15 mouse cellular contexts compared by ENCODE assay signal in the genomic region with DNA sequence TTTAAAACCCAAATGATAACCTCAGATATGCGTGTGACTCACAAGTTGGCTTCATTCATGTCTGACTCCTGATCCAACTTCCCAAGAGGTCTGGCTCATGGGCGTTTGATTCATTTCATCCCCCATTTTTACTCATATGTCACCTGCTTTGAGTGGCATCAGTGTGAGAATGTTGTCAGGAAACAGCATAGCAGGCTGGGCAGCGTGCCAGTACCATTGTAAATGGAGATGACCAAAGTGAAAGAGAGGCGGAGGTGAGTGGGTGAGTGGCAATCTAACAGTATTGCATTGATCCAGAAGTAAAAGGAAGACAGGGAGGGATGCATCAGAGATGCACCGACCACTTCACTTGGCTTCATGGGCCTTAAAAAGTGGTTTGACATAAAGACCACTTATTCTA.
DNase-seq lines count a peak whose midpoint lies in the region; ATAC-seq and TF ChIP-seq lines count a peak whose summit lies in the region.
"Had no signal": no experiment of that assay in that cellular context is flagged by ENCODE, and none has a peak within 500 bp of the region (broad histone marks: within the 10 kb centered on the region; RNA-seq: fewer than 3 reads in every experiment).

No protein-coding gene starts in this region.

- WGBS in cerebellum, adult 2 months, result 9% methylated on average over 5 of the region's 5 CpGs
- 50% methylated on average over 5 of the region's 5 CpGs for WGBS in midbrain, embryonic 16.5 days

- H3K9me3 ChIP-seq in midbrain, embryonic 16.5 days (replicated peaks; ENCODE audit: control insufficient read depth, low read length, poor library complexity, severe bottlenecking), result no peaks in the 10 kb centered on the region
- H3K9me3 ChIP-seq: limb, embryonic 10.5 days; liver, embryonic 12.5 days; stomach, embryonic 15.5 days had no signal

- DNase-seq in cerebellum, adult 2 months, result peak; percentile 17 to 53
- DNase-seq in heart, postnatal 4 days, result peak; percentile 26
- no peak for DNase-seq in heart, adult 8-10 months (ENCODE audit: low spot score)
- peak; percentile 13 for DNase-seq in right cerebral cortex, postnatal 14 days
- DNase-seq in right cerebral cortex, postnatal 10 days (ENCODE audit: low spot score in 2 of 2), result no peak
- DNase-seq in urinary bladder, postnatal 36 days (ENCODE audit: low spot score in 2 of 2), result no peak
- DNase-seq: kidney, adult 18-20 months; kidney, postnatal 14 days had no signal

- H3K27me3 ChIP-seq in cerebellum, adult 2 months (ENCODE audit: control insufficient read depth, insufficient read depth, low read length), result no peaks in the 10 kb centered on the region
- H3K27me3 ChIP-seq in midbrain, embryonic 16.5 days (ENCODE audit: control insufficient read depth, insufficient read depth, low read depth, low read length), result no peaks in the 10 kb centered on the region
- H3K27me3 ChIP-seq: liver, embryonic 12.5 days; megakaryocyte, embryonic 14.5 days; stomach, embryonic 15.5 days had no signal

- H3K4me2 ChIP-seq in midbrain, embryonic 16.5 days (ENCODE audit: low read length), result no peak overlapping the region
- H3K4me2 ChIP-seq: liver, embryonic 12.5 days; stomach, embryonic 15.5 days had no signal

- H3K4me3 ChIP-seq in cerebellum, adult 2 months (replicated peaks; ENCODE audit: insufficient read depth, low read depth, low read length), result no peak overlapping the region
- no peak overlapping the region for H3K4me3 ChIP-seq in midbrain, embryonic 16.5 days (ENCODE audit: low read depth, low read length)
- H3K4me3 ChIP-seq: limb, embryonic 10.5 days; liver, embryonic 12.5 days; megakaryocyte, embryonic 14.5 days; stomach, embryonic 15.5 days had no signal

- H3K9ac ChIP-seq in midbrain, embryonic 16.5 days (ENCODE audit: low read depth, low read length), result no peak overlapping the region
- H3K9ac ChIP-seq: liver, embryonic 12.5 days; stomach, embryonic 15.5 days had no signal

- TF ChIP-seq POLR2A in cerebellum, adult 2 months (IDR thresholded peaks at IDR 0.05; ENCODE audit: borderline replicate concordance, insufficient read depth, low read length), result no peak

- no peaks in the 10 kb centered on the region for H3K36me3 ChIP-seq in midbrain, embryonic 16.5 days (ENCODE audit: control insufficient read depth, insufficient read depth, low read length)
- H3K36me3 ChIP-seq: limb, embryonic 10.5 days; liver, embryonic 12.5 days; stomach, embryonic 15.5 days had no signal

- no peak for ATAC-seq in cerebellum, adult (ENCODE audit: insufficient number of reproducible peaks, low FRiP score, low TSS enrichment)
- ATAC-seq in midbrain, embryonic 16.5 days, result peak; percentile 48; the same call in 1 of the 2 replicates
- ATAC-seq: hindbrain, embryonic 16.5 days; liver, embryonic 12.5 days had no signal

- TF ChIP-seq CTCF in cerebellum, adult 2 months (IDR thresholded peaks at IDR 0.05; ENCODE audit: borderline replicate concordance, insufficient read depth, low read depth, low read length), result no peak

- no peak overlapping the region for H3K27ac ChIP-seq in cerebellum, adult 2 months (ENCODE audit: insufficient read depth, low read length)
- H3K27ac ChIP-seq in midbrain, embryonic 16.5 days (ENCODE audit: low read length), result no peak overlapping the region
- H3K27ac ChIP-seq: limb, embryonic 10.5 days; liver, embryonic 12.5 days; stomach, embryonic 15.5 days had no signal

- H3K4me1 ChIP-seq in cerebellum, adult 2 months (ENCODE audit: control insufficient read depth, insufficient read depth, low read length), result no peaks in the 10 kb centered on the region
- no peaks in the 10 kb centered on the region for H3K4me1 ChIP-seq in midbrain, embryonic 16.5 days (ENCODE audit: control insufficient read depth, insufficient read depth, low read length)
- H3K4me1 ChIP-seq: limb, embryonic 10.5 days; liver, embryonic 12.5 days; megakaryocyte, embryonic 14.5 days; stomach, embryonic 15.5 days had no signal

Comparison
In these comparisons a context has a peak if more than half of its experiments do, and no peak if none do; other contexts are left out.
1. DNase-seq: peak in cerebellum, adult 2 months (2 of 2), heart, postnatal 4 days (single experiment) and right cerebral cortex, postnatal 14 days (single experiment); none in heart, adult 8-10 months (single experiment), right cerebral cortex, postnatal 10 days (0 of 2) and urinary bladder, postnatal 36 days (0 of 2).